Mouse (Mus musculus): Measurements from ENCODE around the gene Plin2.
"Not testable (repeated sequence)": the region's sequence is repeated elsewhere in the genome, so short reads cannot be mapped to it uniquely, and the experiment has no call there.

The Plin2 gene

DNA sequence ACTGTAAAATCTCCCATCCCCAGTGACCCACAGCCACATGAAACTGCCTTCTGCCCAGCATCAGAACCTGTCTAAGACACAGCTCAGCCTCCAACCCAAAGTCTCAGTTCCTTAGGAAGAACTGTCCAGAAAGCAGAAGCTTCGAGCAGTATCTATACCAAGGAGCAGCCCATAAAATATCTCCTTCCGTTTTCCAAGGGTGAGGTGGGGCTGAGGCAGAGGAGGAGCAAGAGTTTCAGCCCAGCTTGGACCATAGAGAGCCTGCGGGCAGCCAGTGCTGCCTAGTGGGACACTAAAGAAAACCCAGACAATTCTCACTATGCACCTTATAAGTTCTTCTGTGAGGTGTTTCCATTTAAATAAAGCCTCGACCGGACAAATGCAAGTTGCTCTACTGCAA, 37.3 kb downstream of the Plin2 start:
- DNase-seq (ENCODE audit: low read depth, low spot score), result not testable (repeated sequence)

DNA sequence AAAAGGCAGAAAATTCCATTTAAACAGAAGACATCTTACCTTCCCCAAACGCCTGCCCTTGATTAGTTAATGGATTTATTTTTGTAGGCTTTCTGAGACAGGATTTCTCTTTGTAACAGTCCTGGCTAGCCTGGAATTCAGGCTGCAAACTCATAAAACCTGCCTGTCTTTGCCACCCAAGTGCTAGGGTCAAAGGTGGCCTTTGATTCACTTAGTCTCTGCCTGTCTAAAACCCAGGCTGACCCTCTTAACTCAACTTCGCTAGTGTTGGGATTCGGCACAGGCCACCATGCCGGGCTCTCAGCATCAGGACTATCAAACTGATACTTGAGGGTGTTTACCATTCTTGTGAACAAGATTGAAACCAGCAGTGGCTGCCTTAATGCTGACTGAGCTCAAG, 38.0 kb downstream of the Plin2 start:
- DNase-seq (ENCODE audit: low read depth, low spot score), result no peak

DNA sequence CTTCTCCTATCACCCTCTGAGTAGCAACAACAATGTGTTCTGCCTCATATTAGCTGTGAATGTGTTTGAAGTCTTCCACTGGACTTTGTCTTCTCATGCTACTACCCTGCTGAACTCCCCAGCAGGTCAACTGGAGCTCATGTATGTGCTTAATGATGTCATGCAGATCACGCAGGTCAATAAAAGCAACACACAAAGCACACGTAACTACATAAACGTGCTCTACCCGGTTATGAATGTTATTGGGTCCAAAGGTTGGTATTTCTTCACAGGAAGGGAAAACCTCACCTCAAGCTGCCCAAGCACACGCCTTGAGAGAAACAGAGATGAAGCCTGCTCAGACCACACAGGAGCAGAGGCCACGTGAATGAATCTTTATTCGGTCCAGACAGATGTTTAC, 43.4 kb downstream of the Plin2 start:
- not testable (repeated sequence) for DNase-seq (ENCODE audit: low read depth, low spot score)

DNA sequence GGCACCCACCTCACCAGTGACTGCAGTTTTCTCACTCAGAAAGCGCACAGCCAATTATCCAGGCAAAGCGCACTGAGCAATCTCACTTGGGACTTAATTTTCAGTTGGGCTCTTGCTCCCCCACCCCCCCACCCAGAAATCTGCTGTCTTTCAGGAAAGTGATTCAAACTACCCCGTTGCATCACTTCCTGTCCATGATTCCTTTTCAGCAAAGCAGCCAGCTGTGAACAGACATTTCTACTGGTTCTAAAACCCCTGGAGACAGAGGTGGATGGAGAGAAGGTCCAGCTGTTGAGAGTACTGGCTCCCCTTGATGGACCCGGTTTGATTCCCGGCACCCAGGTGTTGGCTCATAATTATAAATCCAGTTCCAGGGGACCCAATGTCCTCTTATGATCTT, 44.4 kb downstream of the Plin2 start:
- no peak for DNase-seq (ENCODE audit: low read depth, low spot score)

DNA sequence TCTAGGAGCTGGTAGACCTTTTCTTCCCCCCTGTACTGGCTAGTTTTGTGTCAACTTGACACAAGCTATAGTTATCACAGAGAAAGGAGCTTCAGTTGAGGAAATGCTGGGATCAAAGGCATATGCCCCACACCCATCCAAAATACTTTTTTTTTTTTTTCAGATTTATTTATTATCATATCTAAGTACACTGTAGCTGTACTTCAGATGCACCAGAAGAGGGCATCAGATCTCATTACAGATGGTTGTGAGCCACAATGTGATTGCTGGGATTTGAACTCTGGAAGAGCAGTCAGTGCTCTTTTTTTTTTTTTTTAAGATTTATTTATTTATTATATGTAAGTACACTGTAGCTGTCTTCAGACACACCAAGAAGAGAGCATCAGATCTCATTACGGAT, 47.3 kb downstream of the Plin2 start:
- DNase-seq (ENCODE audit: low read depth, low spot score), result not testable (repeated sequence)

DNA sequence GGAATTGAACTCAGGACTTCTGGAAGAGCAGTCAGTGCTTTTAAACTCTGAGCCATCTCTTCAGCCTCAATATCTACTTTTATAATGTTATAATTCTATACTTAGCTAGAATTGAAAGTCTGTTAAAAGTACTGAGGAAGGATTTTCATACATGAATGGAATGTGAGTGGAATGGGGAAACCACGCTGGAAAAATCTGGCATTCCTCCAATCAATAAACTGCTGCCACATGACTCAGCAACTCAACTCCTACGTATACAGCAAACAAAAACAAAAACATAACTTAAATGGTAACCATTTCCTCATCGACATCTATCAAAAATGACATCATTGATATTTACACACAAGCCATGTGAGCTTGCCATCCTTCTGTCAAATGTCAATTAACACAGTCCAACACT, 47.7 kb downstream of the Plin2 start:
- DNase-seq (ENCODE audit: low read depth, low spot score), result no peak

DNA sequence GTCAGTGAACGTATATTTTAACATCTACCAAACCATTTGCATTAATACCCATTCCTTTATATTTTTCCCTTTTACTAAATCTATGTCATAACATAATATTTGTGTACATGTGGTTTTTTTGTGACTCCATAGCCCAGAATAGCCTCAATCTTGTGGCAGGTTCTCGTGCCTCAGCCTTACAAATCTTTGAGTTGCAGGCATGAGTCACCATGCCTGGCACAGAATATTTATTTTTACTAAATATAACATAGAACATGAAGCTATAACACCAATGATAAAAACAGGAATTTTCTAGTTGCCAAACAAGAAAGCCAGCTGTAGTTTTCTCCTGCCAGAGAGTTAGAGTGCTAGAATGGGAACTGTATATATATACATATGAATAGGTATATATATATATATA, 49.4 kb downstream of the Plin2 start:
- no peak for DNase-seq (ENCODE audit: low read depth, low spot score)

DNA sequence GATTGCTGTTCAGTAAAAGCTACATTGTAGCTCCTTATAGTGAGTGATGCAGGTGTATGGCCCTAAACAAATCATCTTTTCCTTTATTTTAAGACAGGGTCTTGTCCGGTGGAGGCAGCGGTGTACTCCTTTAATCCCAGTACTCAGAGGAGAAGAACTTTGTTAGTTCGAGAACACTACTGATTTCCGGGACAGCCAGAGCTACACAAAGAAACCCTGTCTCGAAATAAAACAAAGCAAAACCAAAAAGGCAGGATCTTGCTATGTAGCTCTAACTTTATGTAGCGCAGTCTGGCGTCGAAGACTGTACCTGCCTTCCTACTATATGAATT, 57.6 kb downstream of the Plin2 start:
- DNase-seq (ENCODE audit: low read depth, low spot score), result no peak

DNA sequence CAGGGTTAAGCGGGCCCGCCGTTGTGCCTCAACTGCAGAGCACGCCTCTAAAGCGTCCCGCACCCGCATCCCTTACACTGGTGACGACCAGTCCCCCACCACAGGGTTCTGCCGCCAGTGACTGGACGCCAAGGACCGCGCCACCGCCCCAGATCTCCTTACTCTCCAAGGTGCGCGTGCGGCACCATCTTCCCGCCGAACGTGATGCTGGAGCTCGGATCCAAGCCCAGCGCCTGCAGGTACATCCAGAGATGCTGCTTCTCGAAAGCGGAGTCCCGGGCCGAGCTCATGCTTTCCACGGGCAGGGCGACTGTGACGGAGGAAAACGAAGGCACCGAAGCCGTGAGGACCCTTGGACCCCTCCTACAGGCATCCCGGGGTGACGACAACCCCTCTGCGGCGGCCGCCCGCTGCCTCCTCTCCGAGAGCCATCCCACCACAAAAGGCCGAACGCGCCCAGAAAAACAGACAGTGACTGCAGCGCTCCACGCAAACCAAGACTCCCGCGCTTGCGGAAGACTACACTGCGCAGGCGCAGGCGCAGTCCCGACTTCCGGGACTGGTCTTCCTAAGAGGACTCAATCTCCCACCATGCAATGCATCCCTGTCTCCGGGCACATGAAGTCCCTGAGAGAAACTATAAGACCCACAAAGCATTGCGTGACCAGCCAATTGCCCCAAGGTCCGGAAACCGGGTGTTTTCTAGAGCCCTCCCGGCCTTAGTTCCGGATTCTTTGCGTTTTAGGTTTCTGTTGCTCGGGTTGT, 58.2 kb downstream of the Plin2 start, which contains the start of gene Haus6:
TSS of gene Haus6 (minus strand) at position 532 of the 765 bp plus-strand sequence.
- peak; percentile 94 for DNase-seq (ENCODE audit: low read depth, low spot score)

All from retina, adult 2 months (tissue).